Mouse (Mus musculus): ENCODE measurements at regions not wholly inside any gene's neighbourhood (a gene's known extent, or its start where the extent isn't known, plus 50 kb on each side); places are given as distances from the start of the nearest gene placed in this dataset.

DNA sequence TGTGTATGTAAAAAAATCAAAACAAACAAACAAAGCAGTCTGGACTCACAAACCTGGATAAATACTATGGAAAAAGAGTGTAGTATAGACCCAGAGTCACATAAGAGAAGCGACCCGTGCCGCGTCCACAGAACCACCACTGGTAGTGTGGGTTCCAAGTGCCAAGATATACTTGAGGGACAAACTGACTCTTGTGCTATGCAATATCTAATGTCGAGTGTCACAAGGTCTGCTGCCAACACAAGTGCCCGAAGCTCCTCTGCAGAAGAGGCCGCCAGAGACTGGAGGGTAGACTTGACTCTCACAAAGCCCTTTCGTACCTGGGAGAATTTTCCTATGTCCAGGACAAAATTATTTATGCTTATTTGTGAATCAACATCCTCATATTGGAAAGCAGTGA, 74.8 kb upstream of the Btg3 start:
- Histone ChIP-seq H3K27ac (replicated peaks) (no peak overlapping the region), H3K4me2 (no peak overlapping the region), H3K4me1 (replicated peaks) (no peaks in the 10 kb centered on the region), H3K27me3 (no peaks in the 10 kb centered on the region), H3K9ac (no peak overlapping the region), H3K4me3 (no peak overlapping the region), H3K9me3 (no peaks in the 10 kb centered on the region), H3K36me3 (no peaks in the 10 kb centered on the region)
- ATAC-seq (ENCODE audit: low read depth) = no peak
- 92% methylated on average over 8 of the region's 8 CpGs for WGBS

DNA sequence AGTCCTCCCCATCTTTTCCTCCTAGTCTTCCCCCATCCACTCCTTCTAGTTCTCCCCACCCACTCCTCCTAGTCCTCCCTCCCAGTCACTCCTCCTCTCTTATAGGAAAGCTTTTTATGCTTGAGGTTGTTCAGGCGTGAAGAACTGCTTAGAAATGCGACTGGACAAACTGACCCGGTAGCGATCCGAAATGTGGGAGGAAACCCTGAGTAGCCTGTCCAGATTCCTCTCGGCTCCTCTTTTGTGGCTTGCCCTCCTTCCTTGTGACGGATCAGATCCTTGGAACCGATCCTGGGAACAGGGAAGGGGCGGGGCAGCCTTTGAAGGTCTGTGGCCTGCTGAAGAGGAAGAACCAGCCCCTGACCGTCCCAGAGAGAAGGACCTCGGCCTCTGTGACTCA, 74.3 kb upstream of the Btg3 start:
- H3K27ac ChIP-seq (replicated peaks) = no peak overlapping the region
- H3K4me1 ChIP-seq (replicated peaks) = no peaks in the 10 kb centered on the region
- H3K9ac ChIP-seq = no peak overlapping the region
- no peaks in the 10 kb centered on the region for H3K27me3 ChIP-seq
- no peak for ATAC-seq (ENCODE audit: low read depth)
- no peaks in the 10 kb centered on the region for H3K9me3 ChIP-seq
- H3K4me3 ChIP-seq = no peak overlapping the region
- H3K36me3 ChIP-seq = no peaks in the 10 kb centered on the region
- 66% methylated on average over 11 of the region's 11 CpGs for WGBS
- no peak overlapping the region for H3K4me2 ChIP-seq

DNA sequence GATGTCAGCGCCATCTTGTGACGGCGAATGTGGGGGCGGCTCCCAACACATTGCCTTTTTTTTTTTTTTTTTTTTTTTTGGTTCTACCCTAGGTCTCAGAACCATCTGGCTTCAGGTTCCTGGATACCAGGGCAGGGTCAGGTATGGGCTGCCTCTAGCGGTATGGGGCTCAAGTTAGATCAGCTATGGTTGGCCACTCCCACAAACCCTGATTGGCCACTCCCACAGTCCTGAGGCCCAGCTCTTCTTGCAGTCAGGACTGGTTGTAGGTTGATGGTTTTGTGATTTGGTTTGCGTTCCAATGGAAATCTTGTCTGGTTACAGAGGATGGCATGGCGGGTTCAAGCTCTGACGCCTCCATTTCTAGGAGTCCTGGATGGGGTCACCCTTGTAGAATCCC, 72.2 kb upstream of the Btg3 start:
- H3K9ac ChIP-seq = no peak overlapping the region
- H3K9me3 ChIP-seq = no peaks in the 10 kb centered on the region
- no peak for ATAC-seq (ENCODE audit: low read depth)
- no peak overlapping the region for H3K4me2 ChIP-seq
- H3K4me3 ChIP-seq = no peak overlapping the region
- no peak overlapping the region for H3K27ac ChIP-seq (replicated peaks)
- WGBS = 97% methylated on average over 4 of the region's 8 CpGs
- H3K36me3 ChIP-seq = no peaks in the 10 kb centered on the region
- H3K4me1 ChIP-seq (replicated peaks) = no peaks in the 10 kb centered on the region
- H3K27me3 ChIP-seq = no peaks in the 10 kb centered on the region

DNA sequence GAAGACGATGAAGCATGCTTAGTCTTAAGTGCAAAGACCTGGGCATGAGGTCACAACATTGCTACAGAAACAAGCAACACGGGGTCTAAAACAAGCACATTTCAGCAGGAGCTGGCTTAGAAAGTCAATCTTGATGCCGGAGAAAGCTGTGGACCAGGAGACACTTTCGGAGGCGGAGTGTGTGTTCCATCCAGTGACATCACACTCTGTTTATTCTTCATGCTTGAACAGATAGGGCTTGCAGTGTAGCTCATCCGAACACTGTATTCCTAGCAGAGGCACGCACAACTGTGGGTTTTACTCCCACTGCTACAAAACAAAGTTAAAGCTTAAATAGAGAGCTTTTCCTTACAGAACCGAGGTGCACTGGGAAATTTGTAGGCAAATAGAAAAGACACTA, 66.3 kb upstream of the Btg3 start:
- 90% methylated on average over 8 of the region's 8 CpGs for WGBS
- H3K4me1 ChIP-seq (replicated peaks) = no peaks in the 10 kb centered on the region
- H3K27me3 ChIP-seq = no peaks in the 10 kb centered on the region
- H3K4me2 ChIP-seq = no peak overlapping the region
- no peaks in the 10 kb centered on the region for H3K9me3 ChIP-seq
- H3K4me3 ChIP-seq = no peak overlapping the region
- H3K9ac ChIP-seq = no peak overlapping the region
- H3K27ac ChIP-seq (replicated peaks) = no peak overlapping the region
- H3K36me3 ChIP-seq = no peaks in the 10 kb centered on the region
- ATAC-seq (ENCODE audit: low read depth) = no peak

DNA sequence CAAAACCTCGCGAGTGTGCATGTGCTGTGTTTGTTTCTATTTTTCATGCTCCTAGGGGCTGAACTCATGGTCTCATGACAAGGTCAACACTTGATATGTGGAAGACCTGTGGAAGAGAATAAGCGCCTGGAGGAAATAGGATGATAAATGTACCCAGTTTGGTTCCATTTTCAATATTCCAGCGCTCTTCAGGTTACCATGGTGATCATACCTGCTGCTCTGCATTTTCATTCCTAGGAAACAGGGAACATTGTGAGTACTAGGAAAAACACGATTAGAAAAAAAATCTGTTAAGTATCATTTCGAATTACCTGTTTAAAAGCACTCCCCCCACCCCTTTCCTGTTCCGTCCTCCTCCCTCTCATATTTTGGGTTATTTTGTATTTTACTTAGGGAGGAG, 65.8 kb upstream of the Btg3 start:
- ATAC-seq (ENCODE audit: low read depth) = no peak
- H3K9me3 ChIP-seq = no peaks in the 10 kb centered on the region
- no peak overlapping the region for H3K4me3 ChIP-seq
- no peak overlapping the region for H3K27ac ChIP-seq (replicated peaks)
- no peaks in the 10 kb centered on the region for H3K36me3 ChIP-seq
- H3K9ac ChIP-seq = no peak overlapping the region
- H3K4me2 ChIP-seq = no peak overlapping the region
- no peaks in the 10 kb centered on the region for H3K27me3 ChIP-seq
- H3K4me1 ChIP-seq (replicated peaks) = no peaks in the 10 kb centered on the region
- 90% methylated on average over 7 of the region's 7 CpGs for WGBS

DNA sequence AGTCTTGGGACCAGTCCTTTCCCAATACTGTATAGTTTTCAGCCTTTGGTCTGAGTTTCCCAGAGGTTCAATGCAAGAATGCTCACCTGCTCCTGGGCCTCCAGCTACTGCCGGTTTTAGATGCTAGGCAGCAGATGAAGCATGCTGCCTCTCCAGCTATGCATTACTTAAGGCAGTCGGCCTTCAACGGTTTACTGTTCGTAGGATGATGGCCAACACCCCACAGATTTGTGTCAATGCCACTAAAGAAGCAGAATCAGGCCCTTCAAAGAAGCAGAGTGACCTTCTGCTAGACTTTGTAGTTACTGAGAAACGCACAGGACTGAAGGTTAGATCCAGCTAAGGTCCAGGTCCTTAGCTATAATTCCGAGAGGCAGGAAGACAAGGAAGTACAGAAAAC, 65.0 kb upstream of the Btg3 start:
- Histone ChIP-seq H3K9me3 (no peaks in the 10 kb centered on the region), H3K27ac (replicated peaks) (no peak overlapping the region), H3K36me3 (no peaks in the 10 kb centered on the region), H3K4me2 (no peak overlapping the region), H3K4me3 (no peak overlapping the region), H3K9ac (no peak overlapping the region), H3K27me3 (no peaks in the 10 kb centered on the region), H3K4me1 (replicated peaks) (no peaks in the 10 kb centered on the region)
- ATAC-seq (ENCODE audit: low read depth) = no peak
- 91% methylated on average over 6 of the region's 6 CpGs for WGBS

DNA sequence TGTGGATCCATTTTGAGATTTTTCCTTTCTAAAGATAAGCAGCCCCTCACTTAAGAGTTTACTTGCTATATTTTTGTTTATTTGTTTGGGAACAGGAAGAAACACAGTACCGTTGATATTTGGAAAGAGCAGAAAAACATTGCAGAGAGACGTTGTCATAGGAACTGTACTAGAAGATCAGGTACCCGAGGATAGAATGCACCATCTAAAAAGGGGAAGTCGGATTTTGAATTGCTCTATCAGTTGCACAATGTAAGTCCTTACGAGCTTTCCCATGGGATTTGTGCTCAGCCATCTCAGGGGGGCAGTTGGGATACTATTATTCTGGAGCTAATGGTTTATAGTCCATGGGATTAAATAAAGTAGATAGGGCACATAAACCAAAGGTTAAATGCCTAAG, 58.7 kb upstream of the Btg3 start:
- Histone ChIP-seq H3K27me3 (no peaks in the 10 kb centered on the region), H3K4me3 (no peak overlapping the region), H3K36me3 (no peaks in the 10 kb centered on the region), H3K9ac (no peak overlapping the region), H3K27ac (replicated peaks) (no peak overlapping the region), H3K4me1 (replicated peaks) (no peaks in the 10 kb centered on the region), H3K4me2 (no peak overlapping the region), H3K9me3 (no peaks in the 10 kb centered on the region)
- ATAC-seq (ENCODE audit: low read depth) = no peak
- WGBS = 79% methylated on average over 5 of the region's 5 CpGs

DNA sequence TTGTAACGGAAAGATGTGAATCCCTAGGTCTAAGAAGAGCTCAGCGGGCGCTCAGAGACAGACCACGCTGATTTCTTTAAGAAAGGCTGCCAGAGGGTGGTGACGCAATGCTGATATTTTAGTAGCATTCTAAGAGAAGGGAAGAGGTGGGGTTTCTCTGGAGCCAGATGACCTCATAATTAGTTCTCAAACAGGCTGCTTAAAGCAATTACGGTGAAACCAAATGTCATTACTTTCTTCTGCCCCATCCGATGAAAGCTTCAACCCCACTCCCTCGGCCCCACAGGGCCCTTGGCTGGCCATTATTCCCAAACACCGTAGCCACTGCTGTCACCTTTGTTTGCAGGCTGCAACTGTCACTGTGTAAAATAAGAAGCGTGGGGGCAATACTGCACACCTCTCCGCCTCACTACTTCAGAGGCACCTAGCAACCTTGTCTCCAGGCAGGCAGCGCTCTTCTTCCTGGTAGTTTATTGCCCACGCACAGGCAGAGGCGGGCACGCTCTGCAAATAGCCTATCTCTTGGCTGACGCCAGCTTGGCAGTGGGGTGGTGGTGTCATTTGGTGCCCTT, 50.6 kb upstream of the Btg3 start:
- peaks cover 11% of the 10 kb centered on the region for H3K4me1 ChIP-seq (replicated peaks)
- peak overlapping the region; percentile 46; the same call in 1 of the 2 replicates for H3K27ac ChIP-seq (replicated peaks)
- no peaks in the 10 kb centered on the region for H3K9me3 ChIP-seq
- H3K4me3 ChIP-seq = peak overlapping the region; percentile 22
- no peaks in the 10 kb centered on the region for H3K27me3 ChIP-seq
- peak overlapping the region; percentile 52 for H3K4me2 ChIP-seq
- WGBS = 26% methylated on average over 16 of the region's 16 CpGs
- H3K36me3 ChIP-seq = no peaks in the 10 kb centered on the region
- peak overlapping the region; percentile 46 for H3K9ac ChIP-seq
- ATAC-seq (ENCODE audit: low read depth) = peak; percentile 66; the same call in 1 of the 2 replicates

Data from neural tube, embryonic 13.5 days (tissue).